Mouse (Mus musculus) retina, postnatal 1 day (tissue): ENCODE measurements around the gene Pbx1.

Source experiments
- DNase-seq: peaks from one replicate; pipeline ENCODE4 v3.0.0-alpha.2; 2012

The Pbx1 gene

DNA sequence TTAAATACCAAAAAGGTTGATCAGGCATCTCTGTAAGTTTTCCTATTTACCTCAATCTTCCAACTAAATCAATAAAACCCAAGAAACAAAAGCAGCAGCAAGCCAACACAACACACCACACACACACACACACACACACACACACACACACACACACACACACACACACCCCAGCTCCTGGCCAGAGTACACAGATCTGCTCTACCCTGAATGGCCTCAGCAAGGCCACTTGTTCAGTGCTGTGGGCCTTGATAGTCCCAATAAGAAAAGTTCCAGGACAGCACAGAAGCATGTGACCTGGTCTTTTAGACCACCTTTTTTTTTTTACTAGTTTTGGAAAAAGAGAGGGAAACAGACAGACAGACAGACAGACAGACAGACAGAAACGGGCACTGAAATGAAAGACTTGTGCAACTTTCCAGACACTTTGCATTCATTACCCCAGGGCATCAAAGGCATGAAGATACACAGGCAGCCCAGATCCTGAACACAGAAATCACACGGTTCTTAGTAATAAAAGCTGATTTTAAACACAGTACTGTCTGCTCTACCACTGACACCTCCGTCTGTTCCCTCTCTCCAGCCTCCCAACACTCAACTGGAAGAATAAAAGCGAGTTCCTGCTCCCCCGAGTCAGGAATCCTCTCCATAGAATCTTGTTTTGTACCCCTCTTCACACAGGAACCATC, 6.9 kb downstream of the Pbx1 start:
- DNase-seq: no peak

DNA sequence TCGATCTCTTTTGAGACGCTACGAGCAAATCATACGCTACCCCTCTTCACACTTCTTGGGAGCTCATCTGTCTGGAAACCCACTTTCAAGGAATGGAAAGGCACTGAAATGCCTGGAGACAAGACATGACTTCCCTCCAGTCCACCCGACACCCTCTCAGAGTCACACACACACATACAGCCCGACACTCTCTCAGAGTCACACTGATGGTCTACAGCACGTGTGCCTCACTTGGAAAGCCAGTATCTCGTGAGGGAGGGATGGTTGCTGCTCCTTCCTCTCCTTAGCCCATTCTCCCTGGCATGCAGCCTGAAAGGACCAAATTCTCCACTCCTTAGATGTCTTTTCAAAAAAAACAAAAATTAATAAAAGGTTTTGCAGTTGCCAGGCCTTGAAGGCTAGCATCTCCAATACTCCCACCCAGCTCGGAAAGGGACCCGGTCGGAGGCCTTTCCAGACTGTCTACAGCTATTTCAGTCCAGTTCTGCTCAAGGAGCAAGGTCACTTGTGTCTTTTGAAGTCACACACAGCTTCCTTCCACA, 8.6 kb downstream of the Pbx1 start:
- no peak for DNase-seq

DNA sequence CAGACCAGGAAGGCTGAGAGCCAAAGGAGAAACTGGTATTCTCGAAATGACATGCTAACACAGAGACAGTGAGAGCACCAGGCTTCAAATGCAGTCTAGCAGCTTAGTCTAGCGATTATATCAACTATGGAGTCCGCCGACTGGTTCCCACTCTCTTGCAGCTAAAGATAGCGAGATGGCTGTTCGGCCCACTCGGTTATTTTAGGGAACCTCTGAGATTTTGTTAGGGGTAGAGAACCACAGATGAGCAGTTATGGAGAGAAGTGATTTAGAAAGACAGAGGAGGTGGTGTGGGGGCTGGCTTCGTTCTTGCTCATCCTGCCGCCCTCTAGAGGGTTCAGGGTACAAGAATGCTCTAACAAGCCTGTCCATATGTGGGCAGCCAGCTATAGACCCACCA, 13.2 kb downstream of the Pbx1 start:
- no peak for DNase-seq

DNA sequence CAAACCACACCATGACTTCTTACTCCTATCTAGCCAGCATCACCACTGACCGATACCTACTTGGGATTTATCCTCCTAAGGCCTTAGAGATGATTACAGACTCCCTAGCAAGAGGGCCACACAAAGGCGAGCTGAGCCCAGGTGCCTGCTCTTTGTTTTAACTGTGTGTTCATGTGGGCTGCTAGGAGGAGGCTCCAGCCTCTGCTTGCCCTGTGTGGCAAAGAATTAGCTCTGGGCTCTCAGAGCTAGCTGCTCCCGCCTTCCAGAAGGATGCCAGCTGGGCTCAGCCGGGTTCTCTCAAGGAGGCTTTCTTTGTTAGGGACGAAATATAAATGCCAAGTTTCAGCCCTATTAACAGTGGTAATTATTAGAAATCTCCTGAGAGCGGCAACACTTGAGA, 14.4 kb downstream of the Pbx1 start:
- DNase-seq: no peak

DNA sequence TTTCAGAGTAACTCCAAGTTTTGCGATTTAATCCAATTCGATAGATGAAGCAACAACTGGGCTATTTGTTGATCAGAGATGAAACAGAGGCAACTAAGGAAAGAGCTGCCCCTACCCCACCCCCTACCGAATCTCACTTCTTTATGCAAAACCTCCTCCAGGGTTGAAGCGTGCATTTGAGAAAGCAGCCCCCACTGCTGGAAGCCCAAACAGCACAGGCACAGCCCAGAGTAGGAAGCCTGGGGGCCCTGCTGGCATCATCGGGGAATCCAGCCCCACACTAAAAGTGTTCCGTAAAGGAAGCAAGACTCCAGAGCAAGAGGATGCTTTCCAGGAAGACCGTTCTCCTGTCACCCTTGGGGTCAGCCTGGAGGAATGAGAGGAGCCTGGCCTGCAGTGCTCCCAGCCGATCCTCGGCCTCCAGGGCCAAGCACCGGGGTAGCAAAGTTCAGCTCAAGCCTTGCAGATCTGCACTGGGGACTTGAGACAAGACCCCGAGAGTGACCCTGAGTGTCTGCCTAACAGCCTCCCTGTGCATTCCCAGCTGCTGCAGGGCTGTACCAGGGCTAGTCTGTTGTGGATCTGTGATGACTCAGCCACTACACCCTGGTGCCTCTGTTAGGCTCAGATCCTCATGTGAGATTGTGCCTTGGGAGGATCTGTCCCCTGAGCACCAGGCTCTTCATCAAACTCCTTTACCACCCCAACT, 15.2 kb downstream of the Pbx1 start:
- DNase-seq: peak; percentile 41

DNA sequence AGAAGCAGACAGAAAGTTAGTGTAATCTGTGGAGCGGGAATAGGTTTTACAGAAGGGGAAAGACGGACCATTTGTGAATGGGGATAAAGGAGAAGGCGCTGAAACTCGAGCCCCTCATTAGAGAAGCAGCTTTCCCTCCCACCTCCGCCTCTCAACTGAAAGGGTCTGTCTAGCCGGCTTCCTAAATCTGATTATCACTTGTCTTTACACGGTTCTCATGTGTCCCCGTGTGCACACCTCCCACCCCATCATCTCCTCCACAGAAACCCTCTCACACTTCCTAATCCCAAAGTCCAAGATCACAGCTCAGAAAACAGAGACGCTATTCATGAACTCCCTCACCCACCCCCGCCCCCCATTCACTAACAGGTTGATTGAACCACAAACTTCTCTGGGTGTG, 21.5 kb downstream of the Pbx1 start:
- peak; percentile 60 for DNase-seq

DNA sequence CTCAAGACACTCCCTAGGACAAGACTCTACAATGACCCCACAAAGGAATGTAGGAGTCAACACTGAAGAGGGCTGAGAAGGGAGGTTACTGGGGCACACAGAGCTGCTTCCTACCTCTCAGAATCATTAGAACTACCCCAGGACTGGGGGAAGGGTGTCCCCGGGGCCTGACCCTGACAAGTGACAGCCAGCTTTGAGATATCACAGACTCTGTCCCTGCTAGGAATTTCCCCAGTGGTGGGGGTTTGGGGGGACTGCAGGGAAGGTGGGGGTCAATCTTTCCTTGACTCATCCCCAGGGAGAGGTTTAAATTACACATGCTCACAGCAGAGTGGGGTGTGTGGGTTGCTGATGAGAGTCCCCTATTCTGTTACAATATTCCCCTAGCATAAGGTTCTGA, 22.0 kb downstream of the Pbx1 start:
- DNase-seq: no peak

DNA sequence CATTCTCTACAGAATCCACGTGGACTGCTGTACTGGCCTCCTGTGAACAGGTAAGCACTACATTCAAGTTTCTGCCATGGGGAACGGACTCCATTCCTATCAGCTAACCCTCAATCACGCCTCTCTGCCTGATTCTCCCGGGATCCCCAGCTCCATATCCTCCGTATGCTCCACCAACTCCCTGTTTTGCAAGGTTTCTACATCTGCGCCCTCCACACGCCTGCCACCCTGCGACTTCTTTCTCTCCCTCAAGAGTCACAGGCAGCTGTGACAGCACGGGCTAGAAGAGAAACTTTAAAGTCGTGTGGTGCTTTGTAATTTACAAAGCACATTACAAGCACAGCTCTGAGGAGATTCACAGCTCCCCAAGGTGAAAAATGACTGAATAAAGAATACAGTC, 23.3 kb downstream of the Pbx1 start:
- no peak for DNase-seq

DNA sequence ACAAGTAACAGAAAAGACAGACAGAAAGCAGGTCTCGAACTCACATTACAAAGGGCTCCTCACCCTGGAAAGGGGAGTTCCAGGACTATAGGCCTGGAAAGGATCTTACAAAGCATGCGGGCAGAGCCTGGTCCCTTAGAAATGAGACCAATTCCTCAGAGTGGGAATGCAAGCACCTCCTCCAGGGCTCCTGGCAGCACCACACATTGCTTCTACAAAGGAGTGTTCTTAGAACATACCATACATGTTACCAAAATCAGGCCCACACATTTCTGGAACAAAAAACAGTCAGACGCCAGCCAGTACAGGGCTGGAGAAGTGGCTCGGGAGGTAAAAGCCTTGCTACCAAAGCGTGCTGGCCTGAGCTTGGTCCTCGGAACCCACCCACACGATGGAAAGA, 24.1 kb downstream of the Pbx1 start:
- DNase-seq: no peak

DNA sequence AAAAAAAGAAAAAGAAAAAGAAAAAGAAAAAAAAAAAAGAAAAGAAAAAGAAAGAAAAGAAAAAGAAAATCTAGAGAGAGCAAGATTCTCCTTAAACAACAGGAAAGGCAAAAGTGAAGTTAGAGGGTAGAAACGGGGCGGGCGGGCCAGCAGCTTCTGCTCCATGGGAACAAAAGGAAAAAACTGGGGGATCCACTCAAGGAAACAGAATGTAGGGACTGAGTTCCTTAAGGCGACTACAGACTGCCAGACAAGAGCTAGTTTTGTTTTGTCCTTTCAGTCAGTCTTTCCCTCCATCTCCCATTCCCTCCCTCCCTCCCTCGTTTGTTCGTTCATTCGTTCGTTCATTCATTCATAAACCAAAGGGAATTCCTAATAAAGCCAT, 25.8 kb downstream of the Pbx1 start:
- no peak for DNase-seq

DNA sequence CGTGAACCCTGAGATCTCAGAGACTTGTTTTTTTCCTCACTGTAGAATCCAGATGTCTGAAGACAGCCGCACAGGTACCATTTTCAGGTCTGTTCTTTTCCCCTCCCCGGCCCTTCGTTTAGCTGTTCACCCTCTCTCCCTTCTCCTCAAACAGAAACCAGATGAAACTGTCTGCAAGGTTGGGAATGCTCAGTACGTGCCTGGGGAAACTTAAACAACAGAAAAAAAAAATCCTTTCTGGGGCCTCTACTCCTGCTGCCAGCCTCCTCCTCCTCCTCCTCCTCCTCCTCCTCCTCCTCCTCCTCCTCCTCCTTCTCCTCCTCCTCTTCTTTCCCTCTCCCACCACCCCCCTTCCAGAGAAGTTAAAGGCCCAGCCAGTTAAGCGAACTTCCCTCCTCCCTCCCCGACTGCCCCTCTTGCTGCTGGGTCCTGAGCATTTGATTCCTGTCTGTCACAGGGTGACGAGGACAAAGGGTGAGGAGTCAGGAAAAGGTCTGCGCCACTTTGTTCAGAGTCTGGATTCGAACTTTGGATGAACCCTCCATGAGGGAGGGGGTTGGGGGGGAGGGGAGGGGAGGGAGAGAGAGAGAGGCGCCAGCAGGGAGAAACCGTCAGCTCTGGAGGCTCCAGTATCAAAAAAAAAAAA, 26.3 kb downstream of the Pbx1 start:
- DNase-seq: peak; percentile 38

DNA sequence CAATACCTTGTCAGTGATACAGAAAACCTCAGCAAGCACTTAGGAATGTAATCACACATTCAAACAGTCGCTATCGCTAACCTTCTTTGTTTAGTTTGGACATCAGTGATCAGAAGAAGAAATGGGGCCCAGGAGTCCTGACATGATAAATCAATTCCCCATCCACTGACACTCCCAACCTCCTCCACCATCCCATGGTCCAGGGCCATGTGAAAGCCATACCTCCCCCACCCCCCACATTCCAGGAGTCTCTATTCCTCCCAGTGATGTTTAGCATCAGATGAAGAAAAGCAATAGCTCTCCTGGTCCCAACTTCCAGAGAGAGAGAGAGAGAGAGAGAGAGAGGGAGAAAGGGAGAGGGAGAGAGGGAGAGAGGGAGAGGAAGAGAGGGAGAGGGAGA, 28.5 kb downstream of the Pbx1 start:
- DNase-seq: no peak

DNA sequence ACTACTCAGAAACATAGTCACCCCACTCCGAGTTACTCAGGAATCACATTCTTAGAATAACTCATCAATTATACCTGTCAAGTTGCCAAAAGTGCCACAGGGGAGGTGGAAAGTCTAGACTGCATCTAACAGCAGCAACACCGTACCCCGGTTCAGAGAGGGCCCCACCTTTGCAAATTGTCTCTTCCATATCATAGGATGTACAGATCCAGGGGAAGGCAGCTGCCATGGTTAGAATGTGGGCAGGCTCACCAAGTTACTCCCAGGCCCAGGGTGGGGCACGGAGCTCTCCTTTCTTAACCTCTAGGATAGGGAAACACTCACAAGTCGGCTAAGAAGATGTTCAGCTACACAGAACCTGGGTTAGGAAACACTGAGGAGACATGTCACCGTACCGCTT, 29.4 kb downstream of the Pbx1 start:
- no peak for DNase-seq

DNA sequence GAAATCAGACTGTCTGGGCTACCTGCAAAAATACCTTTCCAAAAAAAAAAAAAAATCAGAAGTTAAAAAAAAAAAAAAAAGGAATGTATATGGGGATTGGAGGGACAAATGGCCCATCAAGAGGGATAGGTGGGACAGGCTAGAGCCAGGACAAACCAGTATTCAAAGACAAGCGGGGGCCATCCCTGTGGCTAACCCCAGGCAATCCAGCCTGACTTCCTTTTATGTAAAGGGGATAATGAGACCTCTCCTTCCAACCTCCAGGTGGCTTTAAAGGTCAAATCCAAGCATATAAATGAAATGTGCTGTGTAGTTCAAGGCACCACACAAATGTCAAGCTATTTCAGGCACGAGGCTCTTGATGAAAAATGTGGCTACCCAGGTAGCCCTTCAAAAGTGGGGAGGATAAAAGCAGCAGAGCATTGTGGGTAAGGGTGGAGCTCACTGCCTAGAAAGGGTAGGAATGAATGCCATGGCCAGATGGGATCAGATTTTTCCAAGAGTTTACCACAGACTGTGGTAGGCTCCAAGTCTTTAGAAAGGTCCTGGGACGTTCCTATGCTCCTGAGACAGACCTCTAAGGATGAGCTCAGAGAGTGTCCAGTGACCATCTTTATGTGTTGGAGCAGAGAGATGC, 36.4 kb downstream of the Pbx1 start:
- no peak for DNase-seq

DNA sequence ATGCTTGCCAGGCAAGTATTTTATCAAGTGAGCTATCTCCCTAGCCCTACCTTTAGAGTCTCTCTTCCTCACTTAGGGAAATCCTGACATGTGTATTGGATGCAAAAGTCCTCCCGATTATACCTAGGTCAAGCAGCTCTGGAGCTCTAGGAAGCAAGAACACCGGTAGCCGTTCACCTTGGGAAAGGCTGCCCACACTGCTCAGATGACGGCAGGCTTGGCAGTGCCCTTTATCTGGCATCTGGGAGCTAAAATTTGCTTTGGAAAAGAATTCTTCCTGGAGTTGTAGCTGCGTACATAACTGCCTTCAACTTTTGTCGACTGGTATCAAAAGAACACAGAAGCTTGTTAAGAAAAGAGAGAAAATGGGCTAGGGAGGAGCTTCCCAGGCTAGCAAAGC, 37.5 kb downstream of the Pbx1 start:
- no peak for DNase-seq

DNA sequence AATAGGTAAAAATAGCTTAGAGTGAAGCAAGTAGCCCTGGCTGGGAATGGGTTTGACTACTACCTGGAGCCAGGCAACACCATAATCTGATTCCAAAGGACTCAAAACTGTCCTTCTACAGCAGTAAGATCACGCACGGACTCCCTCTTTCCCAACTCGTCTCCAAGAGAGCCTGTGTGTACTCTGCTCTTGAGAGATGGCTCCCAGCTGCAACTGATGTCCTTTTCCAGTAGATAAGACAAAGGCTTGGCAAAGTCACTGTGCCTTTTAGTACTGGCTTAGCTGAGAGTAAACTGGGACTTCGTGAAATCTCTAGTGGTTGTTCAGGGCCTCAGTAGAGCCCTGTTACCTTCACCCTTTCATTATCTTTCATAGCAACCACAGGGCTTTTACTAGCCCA, 38.6 kb downstream of the Pbx1 start:
- DNase-seq: no peak

DNA sequence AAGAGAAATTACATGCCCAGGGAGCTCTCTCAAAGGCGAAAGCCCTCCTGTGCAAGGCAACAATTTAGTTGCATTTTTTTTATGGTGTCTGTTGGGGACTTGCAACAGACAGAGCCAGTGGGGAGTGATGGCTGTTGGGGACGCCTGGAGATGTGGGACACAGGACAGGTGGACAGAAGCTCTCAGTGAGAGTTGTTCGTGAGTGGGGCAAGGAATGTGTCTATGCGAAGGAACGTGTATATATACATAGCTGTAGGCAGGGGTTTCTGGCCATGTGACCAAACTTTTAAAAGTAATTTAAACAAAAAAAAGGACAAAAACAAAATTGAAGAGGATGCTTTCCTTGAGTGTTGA, 39.6 kb downstream of the Pbx1 start:
- DNase-seq: no peak

DNA sequence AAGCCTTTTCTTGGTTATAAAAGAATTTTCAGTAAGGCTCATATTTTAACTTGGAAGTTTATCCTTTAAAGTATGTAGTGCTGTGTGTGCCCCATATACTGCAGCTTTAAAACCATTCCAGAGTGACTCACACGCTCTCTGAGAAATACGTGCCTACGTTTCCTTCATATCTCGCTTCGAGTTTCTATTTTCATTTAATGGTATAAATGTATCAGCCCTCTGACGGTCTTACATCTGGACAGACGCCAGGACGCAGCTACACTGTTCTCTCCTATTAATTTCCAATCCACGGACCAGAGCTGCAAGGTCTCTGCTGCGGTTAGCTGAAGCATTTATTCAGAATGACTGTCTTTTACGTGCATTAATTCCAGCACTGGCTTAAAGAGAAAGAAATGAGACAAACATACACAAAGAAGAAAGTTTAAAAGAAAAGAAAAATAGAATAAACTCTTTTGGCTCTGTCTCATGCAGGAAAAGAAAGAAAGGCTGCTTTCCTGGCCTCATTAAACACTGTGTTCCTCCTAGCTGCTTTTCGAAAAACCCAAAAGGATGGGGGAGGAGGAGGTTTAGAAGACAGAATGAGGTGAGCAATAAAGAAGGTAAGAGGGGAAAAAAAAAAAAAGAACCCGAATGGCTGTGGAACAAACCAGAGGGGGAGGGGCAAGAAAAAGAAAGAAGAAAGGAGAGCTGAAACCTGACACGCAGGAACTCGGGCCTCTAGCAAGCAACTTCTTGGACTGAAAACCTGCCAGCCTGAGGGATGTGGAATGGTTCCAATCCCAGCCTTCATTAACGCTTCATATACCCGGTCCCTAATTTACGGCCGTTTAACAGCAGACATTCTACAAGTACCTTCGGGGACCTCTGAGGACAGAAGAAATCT, 40.2 kb downstream of the Pbx1 start:
- DNase-seq: peak; percentile 53

DNA sequence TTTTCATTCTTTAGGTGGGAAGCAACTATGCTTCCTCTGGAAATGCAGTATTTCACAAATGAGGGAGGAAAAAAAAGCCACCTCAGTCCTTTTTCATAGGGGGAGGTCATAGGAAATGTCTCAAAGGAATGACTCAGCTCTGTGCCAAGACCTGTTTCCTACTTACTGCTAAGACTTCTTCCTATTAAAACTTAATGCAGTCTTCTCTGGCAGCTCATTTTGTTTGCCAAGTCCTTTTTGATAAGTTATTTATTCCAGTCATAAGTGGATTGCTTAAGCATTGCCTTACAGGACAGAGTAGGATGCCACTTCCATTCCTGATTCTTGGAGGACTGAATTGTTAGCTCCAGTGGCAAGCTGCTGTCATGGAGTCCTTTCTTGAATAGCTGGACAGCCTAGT, 41.3 kb downstream of the Pbx1 start:
- no peak for DNase-seq

DNA sequence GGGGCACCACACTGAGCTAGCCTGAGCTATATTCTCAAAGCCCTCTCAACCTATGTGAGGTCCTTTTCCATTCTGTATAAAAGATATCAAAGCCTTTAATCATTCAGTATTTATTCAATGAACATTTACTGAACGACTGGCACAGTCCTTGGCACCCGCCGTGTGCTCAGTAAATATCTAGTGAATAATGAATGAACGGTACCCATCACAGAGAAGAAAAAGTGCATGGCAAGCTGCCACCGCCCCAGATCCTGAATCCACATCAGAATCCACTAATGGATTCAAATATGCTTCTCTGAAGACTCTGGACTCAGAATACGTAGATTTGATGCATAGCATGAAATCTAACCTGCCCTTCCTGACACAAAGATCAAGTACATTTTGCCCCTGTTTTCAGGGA, 45.9 kb downstream of the Pbx1 start:
- no peak for DNase-seq

DNA sequence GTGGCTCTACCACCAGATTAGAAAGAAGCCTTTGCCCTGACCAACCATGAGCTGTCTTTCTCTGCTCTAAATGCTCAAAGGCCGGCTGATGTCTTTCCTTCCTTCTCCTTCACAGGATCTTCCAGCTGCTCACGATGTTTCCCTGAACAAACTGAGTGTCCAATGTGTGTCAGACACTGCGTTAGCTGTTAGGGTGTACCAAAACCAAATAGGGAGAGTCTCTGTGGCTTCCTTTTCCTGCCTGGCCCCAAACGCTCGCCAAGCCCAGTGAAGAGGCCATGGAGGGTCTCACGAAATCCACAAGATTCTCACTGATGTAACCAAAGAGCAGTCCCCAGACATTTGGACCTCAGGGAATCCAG, 47.5 kb downstream of the Pbx1 start:
- DNase-seq: no peak

DNA sequence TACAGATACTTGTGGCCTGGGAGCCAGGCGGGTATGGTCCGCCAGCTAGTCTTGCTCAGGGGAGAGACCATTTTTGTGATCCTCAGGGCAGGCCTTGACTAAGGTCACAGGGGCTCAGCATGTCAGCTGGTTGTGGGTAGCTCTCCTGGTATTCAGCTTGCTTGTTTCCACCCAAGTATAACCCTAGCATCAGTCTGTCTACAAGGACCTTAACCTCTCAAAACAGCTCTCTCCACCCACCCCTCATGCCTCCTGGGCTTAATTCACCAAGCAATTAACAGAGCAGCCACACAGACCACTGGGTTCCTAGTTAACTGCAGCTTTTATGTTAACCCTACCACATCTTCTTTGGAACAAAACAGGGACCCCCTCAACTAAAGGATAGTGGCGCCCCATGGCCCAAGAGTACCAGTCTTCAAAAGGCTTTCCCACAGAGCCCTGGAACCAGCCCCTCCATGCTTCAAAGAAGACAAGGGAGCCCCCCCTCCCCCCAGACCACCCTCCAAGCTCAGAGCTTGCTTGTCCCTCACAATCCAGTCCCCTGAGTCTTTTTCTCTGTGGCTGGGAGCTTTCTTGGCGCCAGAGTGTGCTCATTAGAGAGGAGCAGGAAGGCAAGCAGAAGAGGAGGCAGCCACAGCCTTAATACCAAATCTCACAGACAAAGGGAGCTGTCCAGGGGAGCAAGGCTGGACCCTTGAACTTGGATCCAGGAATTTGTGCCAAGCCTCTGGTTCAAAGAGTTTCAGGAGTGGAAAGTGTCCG, 48.1 kb downstream of the Pbx1 start:
- peak; percentile 76 for DNase-seq
